Mouse (Mus musculus): Measurements from ENCODE around the gene Zfp729a. TPM values are rescaled to one million over a fixed set of nuclear protein-coding genes. Genes with fewer than 3 reads are reported as not detected.

Gene Zfp729a
- 57.0 TPM for polyA plus RNA-seq (2014; fragmentation: Illumina TruSeq; extraction: RNeasy Lipid Tissue Mini Kit (QIAGEN cat#74804))

GRCm38 (mm10) chr13:67637294-67638007, at the start of gene Zfp729a, which contains the start of gene Gm49345:
Gene Zfp729a (minus strand): TSS chr13:67637791.
Gene Gm49345 (minus strand): TSS chr13:67637769.

GRCm38 (mm10) chr13:67686971-67687370, 49.4 kb upstream of the Zfp729a start, which contains the start of gene Zfp738:
Gene Zfp738 (minus strand): TSS chr13:67687071.

GRCm38 (mm10) chr13:67609066-67609876, 28.3 kb downstream of the Zfp729a start, which contains the start of gene Zfp729b:
Gene Zfp729b (minus strand): TSS chr13:67609707.

Other genes with a start within 250 kb of the Zfp729a start
- gene Zfp429, start 238.0 kb downstream of the Zfp729a start, polyA plus RNA-seq (2014; fragmentation: Illumina TruSeq; extraction: RNeasy Lipid Tissue Mini Kit (QIAGEN cat#74804)) = 37.0 TPM
- gene Zfp459, start 216.4 kb downstream of the Zfp729a start, polyA plus RNA-seq (2014; fragmentation: Illumina TruSeq; extraction: RNeasy Lipid Tissue Mini Kit (QIAGEN cat#74804)) = 6.3 TPM
- gene Zfp874a, start 186.2 kb downstream of the Zfp729a start, polyA plus RNA-seq (2014; fragmentation: Illumina TruSeq; extraction: RNeasy Lipid Tissue Mini Kit (QIAGEN cat#74804)) = 88.4 TPM
- gene Zfp874b, start 153.5 kb downstream of the Zfp729a start, polyA plus RNA-seq (2014; fragmentation: Illumina TruSeq; extraction: RNeasy Lipid Tissue Mini Kit (QIAGEN cat#74804)) = 66.5 TPM
- 64.3 TPM for gene Zfp58, start 137.2 kb downstream of the Zfp729a start, polyA plus RNA-seq (2014; fragmentation: Illumina TruSeq; extraction: RNeasy Lipid Tissue Mini Kit (QIAGEN cat#74804))
- not detected for gene Gm26965, start 111.6 kb downstream of the Zfp729a start, polyA plus RNA-seq (2014; fragmentation: Illumina TruSeq; extraction: RNeasy Lipid Tissue Mini Kit (QIAGEN cat#74804))
- 47.2 TPM for gene Zfp87, start 111.6 kb downstream of the Zfp729a start, polyA plus RNA-seq (2014; fragmentation: Illumina TruSeq; extraction: RNeasy Lipid Tissue Mini Kit (QIAGEN cat#74804))
- gene Zfp748, start 84.0 kb downstream of the Zfp729a start, polyA plus RNA-seq (2014; fragmentation: Illumina TruSeq; extraction: RNeasy Lipid Tissue Mini Kit (QIAGEN cat#74804)) = 57.5 TPM
- gene Zfp729b, start 28.1 kb downstream of the Zfp729a start, polyA plus RNA-seq (2014; fragmentation: Illumina TruSeq; extraction: RNeasy Lipid Tissue Mini Kit (QIAGEN cat#74804)) = 61.4 TPM
- 9.3 TPM for gene Gm49345, start within 50 bp of the Zfp729a start, polyA plus RNA-seq (2014; fragmentation: Illumina TruSeq; extraction: RNeasy Lipid Tissue Mini Kit (QIAGEN cat#74804))
- gene Zfp738, start 49.3 kb upstream of the Zfp729a start, polyA plus RNA-seq (2014; fragmentation: Illumina TruSeq; extraction: RNeasy Lipid Tissue Mini Kit (QIAGEN cat#74804)) = 33.6 TPM
- 87.1 TPM for gene Zfp65, start 91.4 kb upstream of the Zfp729a start, polyA plus RNA-seq (2014; fragmentation: Illumina TruSeq; extraction: RNeasy Lipid Tissue Mini Kit (QIAGEN cat#74804))
- gene Zfp85, start 117.4 kb upstream of the Zfp729a start, polyA plus RNA-seq (2014; fragmentation: Illumina TruSeq; extraction: RNeasy Lipid Tissue Mini Kit (QIAGEN cat#74804)) = 36.7 TPM
- gene Zfp493, start 141.9 kb upstream of the Zfp729a start, polyA plus RNA-seq (2014; fragmentation: Illumina TruSeq; extraction: RNeasy Lipid Tissue Mini Kit (QIAGEN cat#74804)) = 13.6 TPM
- 42.4 TPM for gene Zfp273, start 175.9 kb upstream of the Zfp729a start, polyA plus RNA-seq (2014; fragmentation: Illumina TruSeq; extraction: RNeasy Lipid Tissue Mini Kit (QIAGEN cat#74804))
- gene Gm10037, start 193.3 kb upstream of the Zfp729a start, polyA plus RNA-seq (2014; fragmentation: Illumina TruSeq; extraction: RNeasy Lipid Tissue Mini Kit (QIAGEN cat#74804)) = not detected
- not detected for gene BC048507, start 225.5 kb upstream of the Zfp729a start, polyA plus RNA-seq (2014; fragmentation: Illumina TruSeq; extraction: RNeasy Lipid Tissue Mini Kit (QIAGEN cat#74804))